Mouse (Mus musculus): ENCODE data around the gene Ubn2.
A peak's percentile ranks its signal among the peaks of the same experiment; 100 is the strongest.
"Not testable (repeated sequence)": the region's sequence is repeated elsewhere in the genome, so short reads cannot be mapped to it uniquely, and the experiment has no call there.

Gene Ubn2

DNA sequence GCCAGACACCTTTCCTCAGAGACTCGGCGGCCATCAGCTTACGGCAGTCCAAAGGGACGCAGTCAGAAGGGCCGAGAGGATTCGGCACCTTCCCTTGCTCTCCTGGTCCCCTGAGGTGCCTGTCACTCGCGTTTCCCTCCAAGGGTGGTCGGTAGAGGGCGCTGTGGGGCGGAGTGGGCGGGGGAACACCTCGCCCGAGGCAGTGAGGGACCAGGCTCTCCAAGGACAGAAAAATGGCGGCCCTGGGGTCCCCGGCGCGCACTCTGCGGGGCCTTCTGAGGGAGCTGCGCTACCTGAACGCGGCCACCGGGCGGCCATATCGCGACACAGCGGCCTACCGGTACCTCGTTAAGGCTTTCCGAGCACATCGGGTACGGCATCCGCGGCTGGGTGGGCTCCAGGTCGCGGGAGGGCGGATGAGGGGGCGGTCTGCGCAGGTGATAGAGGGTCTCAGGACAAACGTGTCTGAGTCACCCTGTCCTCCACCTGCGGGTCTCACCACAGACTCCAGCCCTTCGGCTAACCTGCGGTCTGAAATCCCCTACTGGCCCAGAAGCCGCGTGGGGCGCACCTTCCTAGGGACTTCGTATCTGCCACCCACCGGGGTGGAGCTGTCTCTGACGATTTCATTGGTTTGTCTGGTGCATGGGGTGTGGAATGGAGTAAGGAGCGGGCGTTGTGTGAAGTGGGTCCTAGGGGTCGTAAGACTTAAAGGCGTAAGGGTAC, 101.1 kb downstream of the Ubn2 start:
- DNase-seq: peak; percentile 100

DNA sequence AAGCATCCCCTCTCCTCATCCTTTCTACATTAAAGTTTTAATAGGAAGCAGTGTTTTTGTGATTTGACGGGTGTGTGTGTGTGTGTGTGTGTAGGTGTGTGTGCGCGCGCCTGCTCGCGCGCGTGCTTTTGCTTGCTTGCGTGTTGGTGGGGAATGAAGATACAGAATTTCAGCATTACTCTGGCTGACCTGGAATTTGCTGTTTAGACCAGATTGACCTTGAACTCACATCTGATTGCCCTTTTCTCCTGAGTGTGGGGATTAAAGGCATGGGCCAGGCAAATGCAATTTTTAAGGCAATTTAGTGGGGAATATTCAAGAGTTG, 101.6 kb downstream of the Ubn2 start:
- no peak for DNase-seq

DNA sequence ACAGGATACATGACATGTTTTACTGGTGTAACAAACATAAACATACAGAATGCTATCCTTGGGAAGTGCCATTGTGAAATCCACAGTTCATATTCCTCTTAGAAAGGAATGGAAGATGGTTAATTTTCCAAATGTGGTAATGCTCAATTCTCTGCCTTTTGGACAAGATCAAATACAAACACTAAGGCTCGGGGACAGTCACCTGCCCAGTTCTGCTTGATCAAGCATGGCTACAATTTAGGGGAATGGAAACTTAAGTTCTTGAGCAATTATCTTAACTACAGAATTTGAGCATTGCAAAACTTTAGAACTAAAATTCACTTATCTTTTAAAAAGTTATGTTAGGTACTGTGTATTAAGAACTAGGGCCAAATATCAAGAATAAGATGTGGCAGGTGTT, 102.0 kb downstream of the Ubn2 start:
- DNase-seq: peak in 1 of 2 experiments; percentile 11

DNA sequence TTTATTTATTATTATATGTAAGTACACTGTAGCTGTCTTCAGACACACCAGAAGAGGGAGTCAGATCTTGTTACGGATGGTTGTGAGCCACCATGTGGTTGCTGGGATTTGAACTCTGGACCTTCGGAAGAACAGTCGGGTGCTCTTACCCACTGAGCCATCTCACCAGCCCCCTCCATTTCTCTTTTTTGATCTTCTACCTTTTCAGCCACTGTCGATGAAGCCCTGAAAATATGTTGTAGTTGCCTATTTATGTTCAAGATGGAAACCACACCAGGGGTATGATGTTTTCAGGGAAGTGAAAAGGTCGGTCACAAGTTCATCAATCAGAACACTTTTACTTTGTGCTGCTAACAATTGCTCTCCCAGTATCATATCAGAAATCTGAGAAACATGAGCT, 110.4 kb downstream of the Ubn2 start:
- not testable (repeated sequence) for DNase-seq

GRCm38 (mm10) chr6:38547005-38547404, 113.3 kb downstream of the Ubn2 start:
- not testable (repeated sequence) for DNase-seq

DNA sequence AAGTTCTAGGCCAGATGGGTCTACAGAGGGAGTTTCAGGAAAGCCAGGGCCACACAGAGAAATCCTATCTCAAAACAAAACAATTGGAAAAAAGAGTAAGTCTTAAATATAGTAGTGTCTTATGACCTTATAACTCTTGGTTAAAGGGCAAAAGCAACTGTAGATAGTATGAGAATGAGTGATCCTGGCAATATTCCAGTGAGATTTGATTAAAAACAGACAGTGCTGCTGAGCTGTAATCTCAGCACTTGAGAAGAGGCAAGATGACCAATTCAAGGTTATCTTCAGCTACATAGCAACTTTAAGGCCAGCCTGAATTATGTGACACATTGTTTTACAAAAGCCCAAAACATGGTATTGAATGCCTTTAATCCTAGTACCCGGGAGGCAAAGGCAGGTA, 114.0 kb downstream of the Ubn2 start:
- no peak for DNase-seq

DNA sequence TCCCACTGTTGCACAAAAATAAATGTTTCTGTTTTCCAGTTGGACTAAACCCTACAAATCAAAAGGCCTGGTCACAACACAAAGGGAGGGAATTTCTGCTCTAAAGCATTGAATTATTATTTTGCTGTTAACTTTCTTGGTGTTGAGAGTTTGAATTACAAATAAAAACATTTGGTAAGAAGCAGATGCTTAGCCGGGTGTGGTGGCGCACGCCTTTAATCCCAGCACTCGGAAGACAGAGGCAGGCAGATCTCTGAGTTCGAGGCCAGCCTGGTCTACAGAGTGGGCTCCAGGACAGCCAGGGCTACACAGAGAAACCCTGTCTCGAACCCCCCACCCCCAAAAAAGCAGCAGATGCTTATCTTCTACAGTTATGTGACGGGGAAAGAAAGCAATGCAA, 114.8 kb downstream of the Ubn2 start:
- not testable (repeated sequence) for DNase-seq

DNA sequence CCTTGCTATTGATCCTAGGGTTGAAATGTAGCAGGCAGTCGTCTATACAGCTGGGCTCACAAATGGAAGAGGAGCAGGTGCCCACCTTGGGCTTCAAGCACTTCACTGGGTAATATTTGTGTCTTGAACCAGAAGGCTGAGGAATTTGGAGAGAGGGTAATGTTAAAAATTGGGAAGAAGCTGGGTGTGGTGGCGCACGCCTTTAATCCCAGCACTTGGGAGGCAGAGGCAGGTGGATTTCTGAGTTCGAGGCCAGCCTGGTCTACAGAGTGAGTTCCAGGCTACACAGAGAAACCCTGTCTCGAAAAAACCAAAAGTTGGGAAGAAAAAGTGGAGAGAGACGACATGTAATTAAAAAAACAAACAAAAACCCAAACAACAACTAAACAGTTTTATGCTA, 116.1 kb downstream of the Ubn2 start:
- not testable (repeated sequence) for DNase-seq

DNA sequence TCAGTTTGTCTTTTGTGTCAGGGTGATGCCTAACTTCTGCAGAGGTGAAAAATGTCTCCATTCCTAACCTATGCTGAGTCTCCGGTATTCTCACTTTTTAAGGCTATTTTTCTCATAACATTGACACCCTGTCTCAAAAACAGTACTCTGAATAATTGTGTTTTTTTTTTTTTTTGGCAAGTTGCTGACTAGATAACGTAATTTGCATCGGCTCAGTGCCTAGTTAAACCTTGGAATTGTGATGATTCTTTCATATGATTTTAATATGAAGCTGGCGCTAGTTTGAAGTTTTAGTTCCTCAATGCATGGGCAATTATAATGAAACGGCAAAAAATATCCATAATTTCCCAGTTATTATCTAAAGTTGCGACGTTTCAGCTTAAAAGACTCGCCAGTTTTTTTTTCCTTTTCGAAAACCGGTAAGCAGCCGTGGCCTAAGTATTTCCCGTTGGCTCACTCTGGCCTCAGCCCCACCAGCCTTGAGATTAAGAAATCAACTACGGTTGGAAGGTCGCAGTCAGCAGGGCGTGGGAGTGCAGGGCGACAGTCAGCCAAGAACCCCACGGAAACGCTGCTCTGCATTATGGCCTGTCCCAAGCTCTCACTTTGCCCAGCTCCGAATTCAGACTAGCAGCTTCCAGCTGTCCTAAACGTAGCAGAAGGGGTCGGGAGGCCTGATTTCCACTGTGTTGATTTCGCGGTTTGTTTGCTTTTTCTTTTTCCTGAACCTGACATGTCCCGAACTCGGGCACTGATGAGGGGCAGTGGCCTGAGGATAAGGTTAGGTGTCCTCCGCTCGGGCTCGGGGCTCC, 116.7 kb downstream of the Ubn2 start:
- no peak for DNase-seq

GRCm38 (mm10) chr6:38551062-38551988, 117.6 kb downstream of the Ubn2 start, which contains the start of gene Luc7l2:
Gene Luc7l2 (plus strand): TSS chr6:38551334.
- DNase-seq: peak; percentile 97

DNA sequence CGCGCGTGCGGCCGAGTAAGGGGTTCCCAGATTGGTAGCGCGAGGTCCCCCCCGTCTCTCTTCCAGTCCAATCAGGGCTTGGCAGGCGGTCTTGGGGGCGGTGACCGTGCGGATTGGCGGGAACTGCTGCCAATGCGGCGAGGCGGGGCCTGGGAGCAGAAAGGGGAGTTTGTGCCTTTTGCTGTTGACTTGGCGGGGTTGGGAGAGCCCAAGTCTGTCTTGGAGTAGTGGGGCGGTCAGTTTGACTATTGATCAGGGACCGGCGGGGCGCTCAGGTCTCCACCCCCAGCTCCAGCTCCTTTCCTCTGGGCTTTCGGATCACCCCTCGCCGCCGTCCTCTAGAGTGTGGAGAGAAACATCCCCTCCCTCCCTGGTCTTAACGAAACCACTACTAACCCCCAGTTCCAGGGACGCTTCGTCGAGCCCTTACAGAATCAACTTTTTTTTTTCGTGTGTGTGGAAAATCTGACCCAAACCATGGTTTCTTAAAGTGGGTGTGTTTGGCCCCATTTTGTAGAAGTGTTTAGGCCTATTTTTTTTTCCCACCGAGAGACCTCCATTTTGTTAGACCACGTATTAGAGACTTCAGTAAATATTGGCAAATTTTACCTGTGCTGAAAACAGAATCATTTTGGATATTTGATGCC, 118.4 kb downstream of the Ubn2 start:
- DNase-seq: peak; percentile 96 to 97

DNA sequence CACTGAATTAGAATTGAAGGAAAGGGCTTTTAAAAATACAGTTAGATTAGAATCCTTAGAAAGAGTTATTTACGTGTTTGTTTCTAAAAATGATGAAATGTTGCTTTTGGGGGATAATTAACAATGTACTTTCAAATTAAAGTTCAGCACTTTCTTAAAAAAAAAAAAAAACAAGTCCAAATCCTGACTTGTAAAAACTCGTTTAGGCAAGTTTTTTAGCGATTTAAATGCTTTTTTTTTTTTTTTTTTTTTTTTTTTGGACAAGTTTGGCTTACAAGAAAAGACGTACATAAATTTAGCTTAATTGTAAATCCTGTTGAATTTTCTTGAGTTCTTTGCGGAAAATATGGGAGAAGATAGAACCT, 118.9 kb downstream of the Ubn2 start:
- no peak for DNase-seq

Data from B cell, adult 2 months (primary cell).